Mouse (Mus musculus): ENCODE measurements at regions not wholly inside any gene's neighbourhood (a gene's known extent, or its start where the extent isn't known, plus 50 kb on each side); places are given as distances from the start of the nearest gene placed in this dataset.

DNA sequence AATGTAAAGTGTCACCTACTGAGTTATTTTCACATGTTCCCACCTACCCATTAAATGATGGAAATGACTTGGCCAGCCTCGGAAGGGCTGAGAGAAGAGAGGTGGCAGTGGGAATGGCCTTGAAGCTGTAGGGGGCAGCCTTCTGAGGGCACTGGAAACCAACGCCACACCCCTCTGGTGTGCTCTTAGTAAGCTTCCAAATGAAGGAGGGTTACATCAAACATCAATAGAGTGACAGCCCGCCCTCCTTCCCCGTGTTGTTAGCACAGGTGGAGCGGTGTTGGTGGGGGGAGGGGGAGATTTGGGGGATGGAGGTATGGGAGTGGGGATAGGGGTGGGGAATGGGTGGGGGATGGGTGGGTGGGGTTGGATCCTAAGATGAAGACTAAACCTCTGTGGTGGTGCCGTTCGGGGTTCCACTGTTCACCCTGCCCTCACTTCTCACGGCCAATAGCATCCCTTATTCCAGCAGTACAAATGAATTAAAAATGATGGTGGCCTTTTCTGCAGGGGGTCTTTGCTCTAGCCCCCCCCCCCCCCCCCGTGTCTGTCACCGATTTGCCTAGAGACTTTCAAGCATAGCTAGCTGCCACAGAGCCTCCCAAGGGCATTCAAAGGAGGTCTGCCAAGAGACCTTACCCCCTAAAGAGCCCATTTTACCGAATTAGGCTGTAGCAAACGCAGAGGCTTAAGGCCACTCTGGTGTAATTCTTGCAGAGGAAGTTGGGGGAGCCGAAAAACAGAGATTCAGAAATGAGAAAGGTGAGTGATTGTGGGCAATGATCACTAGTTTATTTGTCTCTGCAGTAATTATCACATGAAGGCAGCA, 267.4 kb upstream of the Kazn start:
- intact Hi-C loops (cut with DNase I) = no loop called here
- no peak for DNase-seq (ENCODE audit: low spot score in 2 of 2)

GRCm38 (mm10) chr4:142503761-142504160, 264.6 kb upstream of the Kazn start:
- DNase-seq (ENCODE audit: low spot score in 2 of 2) = no peak
- intact Hi-C loops (cut with DNase I) = no loop called here

DNA sequence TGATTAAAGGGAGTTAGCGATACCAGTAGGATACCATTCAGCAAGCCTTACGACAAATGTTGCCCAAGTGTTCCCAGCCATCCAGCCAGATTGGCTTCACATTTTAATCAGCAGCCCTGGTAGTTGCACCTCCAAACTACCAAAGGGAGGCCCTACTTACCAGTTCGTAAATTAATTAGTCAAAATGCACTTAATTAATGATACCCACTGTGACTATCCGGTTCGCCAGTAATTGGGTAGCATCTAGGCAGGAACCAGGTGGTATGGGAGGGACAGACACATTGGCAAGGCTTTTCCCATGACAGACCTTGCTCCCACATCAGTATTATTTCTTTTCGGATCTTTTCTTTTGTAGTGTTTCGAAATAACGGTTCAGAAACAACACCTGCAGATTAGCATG, 262.0 kb upstream of the Kazn start:
- DNase-seq (ENCODE audit: low spot score in 2 of 2) = no peak
- intact Hi-C loops (cut with DNase I) = no loop called here

DNA sequence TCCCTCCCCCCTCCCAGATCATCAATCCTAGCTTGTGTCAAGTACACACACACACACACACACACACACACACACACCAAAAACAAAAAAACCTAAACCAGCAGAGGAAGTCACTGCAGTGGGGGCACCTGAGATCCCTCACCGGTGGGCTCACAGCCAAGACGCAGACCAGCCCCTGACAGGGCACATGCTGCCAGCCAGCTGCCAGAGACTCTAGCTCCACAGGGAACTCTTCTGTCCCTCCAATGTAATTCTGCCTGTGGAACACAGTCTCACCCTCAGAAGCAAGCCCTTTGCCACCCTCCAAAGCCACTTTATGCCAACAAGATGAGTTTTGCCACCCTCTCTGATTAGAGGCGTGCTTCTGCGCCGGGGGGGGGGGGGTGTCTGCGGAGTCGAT, 261.3 kb upstream of the Kazn start:
- DNase-seq (ENCODE audit: low spot score in 2 of 2) = no peak

GRCm38 (mm10) chr4:142496605-142497004, 257.4 kb upstream of the Kazn start:
- DNase-seq (ENCODE audit: low spot score in 2 of 2) = no peak
- intact Hi-C loops (cut with DNase I) = no loop called here

More for the DNA sequence above, 261.3 kb upstream of the Kazn start:
- intact Hi-C loops (cut with DNase I) = no loop called here

- DNase-seq (ENCODE audit: low spot score in 2 of 2) = no peak
- intact Hi-C loops (cut with DNase I) = no loop called here
These were observed 253.8 kb upstream of the Kazn start for GRCm38 (mm10) chr4:142492926-142493492.

DNA sequence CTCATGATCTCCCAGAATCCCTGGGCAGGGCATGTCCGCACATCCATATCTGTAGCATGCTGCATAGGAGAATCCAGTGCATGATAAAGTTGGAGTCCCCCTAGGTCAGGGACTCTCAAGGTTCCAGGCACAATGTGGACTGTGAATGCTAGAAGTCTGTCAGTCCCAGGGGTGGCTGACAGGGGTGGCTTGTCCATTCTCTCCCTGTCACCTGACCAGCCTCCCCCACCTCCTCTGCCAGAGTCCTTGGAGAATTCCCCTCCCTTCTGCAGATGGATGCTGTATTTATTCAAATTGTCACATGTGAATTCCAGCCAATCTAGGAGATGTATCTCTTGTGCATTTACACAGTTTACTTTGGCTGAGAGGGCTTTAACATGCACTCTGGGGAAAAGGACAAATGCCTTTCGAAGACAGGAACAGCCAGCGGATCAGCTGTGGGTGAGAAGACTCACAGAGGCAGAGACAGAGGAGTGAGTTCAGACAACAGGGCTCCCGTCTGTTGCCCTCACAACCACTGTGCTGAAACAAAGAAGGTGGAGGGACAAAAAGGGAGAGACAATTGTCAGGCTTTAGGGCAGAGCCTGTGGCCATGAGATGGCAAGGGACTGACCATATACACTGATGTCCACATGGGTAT, 246.7 kb upstream of the Kazn start:
- intact Hi-C loops (cut with DNase I) = no loop called here

GRCm38 (mm10) chr4:142475632-142476031, 236.4 kb upstream of the Kazn start:
- peak; percentile 19 to 28 for DNase-seq (ENCODE audit: low spot score in 2 of 2)
- intact Hi-C loops (cut with DNase I) = no loop called here

More for the DNA sequence above, 246.7 kb upstream of the Kazn start:
- no peak for DNase-seq (ENCODE audit: low spot score in 2 of 2)

DNA sequence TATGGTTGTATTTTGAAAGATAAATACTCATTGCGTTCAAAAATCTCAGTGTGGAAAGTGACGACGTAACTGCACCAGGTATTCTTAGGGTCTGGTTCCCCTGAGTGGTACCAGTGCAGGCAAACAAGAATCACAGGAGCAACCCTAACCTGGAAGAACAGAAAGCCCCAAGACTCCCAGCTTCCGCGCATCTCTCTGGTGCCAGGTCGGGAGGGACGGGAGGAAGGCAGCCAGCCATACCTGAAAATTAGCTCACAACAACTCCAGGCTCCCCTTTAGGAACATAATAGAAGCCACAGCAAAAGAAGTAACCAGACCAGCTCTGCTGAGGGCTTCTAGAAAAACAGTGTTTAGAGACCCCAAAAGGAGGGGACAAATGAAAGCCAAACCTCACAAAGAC, 235.4 kb upstream of the Kazn start:
- intact Hi-C loops (cut with DNase I) = no loop called here
- DNase-seq (ENCODE audit: low spot score in 2 of 2) = no peak

DNA sequence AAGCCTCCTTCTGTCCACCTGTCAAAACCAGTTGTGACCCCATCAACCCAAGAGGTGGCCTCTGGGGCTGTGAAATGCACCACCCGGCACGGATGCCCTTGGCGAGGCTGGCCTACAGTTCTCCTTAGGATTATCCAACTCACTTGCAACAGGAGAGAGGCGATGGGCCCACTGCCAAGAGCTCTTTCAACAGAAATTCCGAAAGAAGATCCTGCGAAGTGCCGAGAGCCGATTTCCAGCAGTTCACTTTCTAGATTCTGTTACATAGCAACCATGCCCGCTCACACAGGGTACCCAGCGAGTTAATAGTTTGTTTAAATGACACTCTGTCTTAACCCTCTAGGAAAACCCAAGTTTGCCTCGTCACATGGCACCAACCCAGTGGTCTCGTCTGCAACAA, 234.8 kb upstream of the Kazn start:
- DNase-seq (ENCODE audit: low spot score in 2 of 2) = peak; percentile 64 to 70
- intact Hi-C loops (cut with DNase I) = no loop called here

- no peak for DNase-seq (ENCODE audit: low spot score in 2 of 2)
- intact Hi-C loops (cut with DNase I) = no loop called here
These were observed 234.1 kb upstream of the Kazn start for GRCm38 (mm10) chr4:142473284-142473683.

- intact Hi-C loops (cut with DNase I) = no loop called here
- no peak for DNase-seq (ENCODE audit: low spot score in 2 of 2)
These were observed 233.1 kb upstream of the Kazn start for GRCm38 (mm10) chr4:142472332-142472731.

DNA sequence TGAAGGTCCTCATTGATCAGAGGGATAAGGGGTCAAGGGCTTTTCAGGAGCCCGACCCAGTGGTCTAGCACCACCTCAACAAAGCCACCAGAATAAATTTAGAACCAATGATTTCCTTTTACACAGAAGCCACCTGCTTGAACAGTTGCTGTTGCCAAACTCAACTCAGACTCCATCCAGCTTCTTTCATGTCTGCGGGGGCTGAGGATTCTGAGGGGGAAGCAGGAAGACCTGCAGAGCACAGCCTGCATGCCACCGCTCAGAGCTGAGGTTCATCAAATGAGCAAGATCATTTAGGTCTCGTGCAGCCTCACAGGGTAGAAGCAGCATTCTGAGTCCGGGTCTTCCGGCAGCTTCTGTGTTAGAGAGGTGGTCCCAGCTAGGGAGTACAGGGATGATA, 231.6 kb upstream of the Kazn start:
- intact Hi-C loops (cut with DNase I) = no loop called here
- peak; percentile 37 to 56 for DNase-seq (ENCODE audit: low spot score in 2 of 2)

GRCm38 (mm10) chr4:142467920-142468319, 228.7 kb upstream of the Kazn start:
- no peak for DNase-seq (ENCODE audit: low spot score in 2 of 2)
- intact Hi-C loops (cut with DNase I) = no loop called here

- intact Hi-C loops (cut with DNase I) = no loop called here
- DNase-seq (ENCODE audit: low spot score in 2 of 2) = no peak
These were observed 226.0 kb upstream of the Kazn start for GRCm38 (mm10) chr4:142465226-142465625.

DNA sequence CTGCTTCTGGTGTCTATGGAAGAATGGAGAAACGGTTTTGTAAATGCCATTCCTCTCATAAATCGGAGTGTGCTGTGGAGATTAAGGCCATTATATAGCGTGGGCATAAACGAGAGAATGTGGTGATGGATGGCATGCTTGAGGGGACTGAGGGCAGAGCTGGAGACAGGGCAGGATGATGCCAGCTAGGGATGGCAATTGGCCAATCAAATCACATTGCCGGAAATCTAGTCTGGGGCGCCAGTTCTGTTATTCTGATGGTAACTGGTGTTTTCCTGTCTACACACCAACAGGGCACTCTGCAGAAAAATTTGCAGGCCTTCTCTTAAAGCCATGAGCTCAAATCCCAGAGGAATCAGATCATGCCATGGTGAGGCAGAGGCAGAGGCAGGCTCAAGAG, 224.9 kb upstream of the Kazn start:
- intact Hi-C loops (cut with DNase I) = no loop called here
- no peak for DNase-seq (ENCODE audit: low spot score in 2 of 2)

- intact Hi-C loops (cut with DNase I) = no loop called here
- no peak for DNase-seq (ENCODE audit: low spot score in 2 of 2)
These were observed 221.4 kb upstream of the Kazn start for GRCm38 (mm10) chr4:142460468-142461086.

GRCm38 (mm10) chr4:142452614-142453013, 213.4 kb upstream of the Kazn start:
- intact Hi-C loops (cut with DNase I) = no loop called here
- DNase-seq (ENCODE audit: low spot score in 2 of 2) = no peak

- no peak for DNase-seq (ENCODE audit: low spot score in 2 of 2)
- intact Hi-C loops (cut with DNase I) = no loop called here
These were observed 211.7 kb upstream of the Kazn start for GRCm38 (mm10) chr4:142450884-142451283.

- DNase-seq (ENCODE audit: low spot score in 2 of 2) = no peak
- intact Hi-C loops (cut with DNase I) = no loop called here
These were observed 210.5 kb upstream of the Kazn start for GRCm38 (mm10) chr4:142449713-142450112.

Data from left cerebral cortex, postnatal 36 days (tissue).